Mouse (Mus musculus) MEL (cell line): ENCODE measurements around the gene Trim30b. TPM values are rescaled to one million over a fixed set of nuclear protein-coding genes. Genes with fewer than 3 reads are reported as not detected.
"Not testable (repeated sequence)": the region's sequence is repeated elsewhere in the genome, so short reads cannot be mapped to it uniquely, and the experiment has no call there.

Experiments
- DNase-seq: peaks from one replicate; pipeline ENCODE4 v3.0.0; 2011; ENCODE audit warnings: low read depth, low spot score
- H3K27ac ChIP-seq: 2 replicates; pipeline ENCODE4 v1.5.1; 2012; ENCODE audit warnings: low read depth, mild to moderate bottlenecking, control low read depth, low read length, moderate library complexity; ENCODE audit not compliant: control insufficient read depth
- H3K27me3 ChIP-seq, 2 experiments: fragments of 150-350 bp in 1 of 2; sonication (generic) in 1 of 2; 2 replicates each; pipeline ENCODE4 v1.6.1; 2012; ENCODE audit warnings: low read length in 2 of 2, mild to moderate bottlenecking in 2 of 2, improper control_type of control experiment in 1 of 2, moderate library complexity in 1 of 2; ENCODE audit not compliant: insufficient read depth in 2 of 2, control insufficient read depth in 1 of 2
- H3K36me3 ChIP-seq, 2 experiments: 2 replicates each; pipeline ENCODE4 v1.6.1; 2012 to 2014; ENCODE audit warnings: low read length in 2 of 2, improper control_type of control experiment in 1 of 2, inconsistent platforms in 1 of 2, mild to moderate bottlenecking in 1 of 2; ENCODE audit not compliant: insufficient read depth in 2 of 2, control insufficient read depth in 1 of 2
- H3K4me1 ChIP-seq, 2 experiments: fragments of 150-350 bp in 1 of 2; sonication (generic) in 1 of 2; 2 replicates each; pipeline ENCODE4 v1.6.1; 2012; ENCODE audit warnings: low read length in 2 of 2, improper control_type of control experiment in 1 of 2, mild to moderate bottlenecking in 1 of 2; ENCODE audit not compliant: insufficient read depth in 2 of 2, control insufficient read depth in 1 of 2
- H3K4me3 ChIP-seq, 2 experiments: fragments of 150-350 bp in 1 of 2; sonication (generic) in 1 of 2; 2 replicates each; pipeline ENCODE4 v1.5.1; 2012; ENCODE audit warnings: low read depth in 2 of 2, low read length in 2 of 2, mild to moderate bottlenecking in 2 of 2, moderate library complexity in 2 of 2, control low read depth in 1 of 2, improper control_type of control experiment in 1 of 2; ENCODE audit not compliant: control insufficient read depth in 1 of 2, insufficient read depth in 1 of 2
- H3K79me2 ChIP-seq: 2 replicates; pipeline ENCODE4 v1.6.1; 2012; ENCODE audit warnings: mild to moderate bottlenecking, low read length, moderate library complexity; ENCODE audit not compliant: control insufficient read depth, poor library complexity, insufficient read depth
- H3K9ac ChIP-seq: 2 replicates; pipeline ENCODE4 v1.6.1; 2012; ENCODE audit warnings: low read depth, mild to moderate bottlenecking, control low read depth, low read length, moderate library complexity; ENCODE audit not compliant: control insufficient read depth, poor library complexity, severe bottlenecking
- H3K9me3 ChIP-seq: fragments of 150-350 bp; sonication (generic); replicated peaks from 2 replicates; pipeline ENCODE4 v1.6.1; 2012; ENCODE audit warnings: mild to moderate bottlenecking, low read length, improper control_type of control experiment, moderate library complexity; ENCODE audit not compliant: insufficient read depth
- BHLHE40 ChIP-seq: IDR thresholded peaks from 2 replicates; pipeline ENCODE4 v1.6.1; 2012; ENCODE audit warnings: low read depth, mild to moderate bottlenecking, inconsistent platforms, low read length, improper control_type of control experiment, borderline replicate concordance
- EP300 ChIP-seq, 2 experiments: IDR thresholded peaks; 2 replicates each; pipeline ENCODE4 v1.6.1; 2011; ENCODE audit warnings: improper control_type of control experiment in 2 of 2, low read length in 2 of 2, low read depth in 1 of 2, mild to moderate bottlenecking in 1 of 2
- ETS1 ChIP-seq: IDR thresholded peaks from 2 replicates; pipeline ENCODE4 v1.6.1; 2012; ENCODE audit warnings: low read depth, mild to moderate bottlenecking, inconsistent platforms, low read length, improper control_type of control experiment, moderate library complexity
- GATA1 ChIP-seq: IDR thresholded peaks from 2 replicates; pipeline ENCODE4 v1.6.1; 2011; ENCODE audit warnings: low read depth, low read length, improper control_type of control experiment
- MAFK ChIP-seq: IDR thresholded peaks from 2 replicates; pipeline ENCODE4 v1.6.1; 2011; ENCODE audit warnings: low read depth, mild to moderate bottlenecking, low read length, improper control_type of control experiment, borderline replicate concordance
- NRF1 ChIP-seq: IDR thresholded peaks from 2 replicates; pipeline ENCODE4 v1.6.1; 2014; ENCODE audit warnings: low read depth, mild to moderate bottlenecking, inconsistent platforms, low read length, improper control_type of control experiment, moderate library complexity; ENCODE audit not compliant: poor library complexity, insufficient read depth, severe bottlenecking
- RCOR1 ChIP-seq: IDR thresholded peaks from 2 replicates; pipeline ENCODE4 v1.6.1; 2012; ENCODE audit warnings: low read depth, mild to moderate bottlenecking, inconsistent platforms, low read length, improper control_type of control experiment
- TCF12 ChIP-seq: IDR thresholded peaks from 2 replicates; pipeline ENCODE4 v1.6.1; 2014; ENCODE audit warnings: low read depth, mild to moderate bottlenecking, inconsistent platforms, low read length, improper control_type of control experiment, moderate library complexity
- polyA plus RNA-seq, 2 experiments: library from polyadenylated mRNA; stranded (reverse) in 1 of 2; unstranded in 1 of 2; fragments of >175 nt in 1 of 2; fragments of >200 nt in 1 of 2; gene quantifications; 2 replicates each; pipeline versions ENCODE4 v1.2.1 to v1.2.4; 2012; ENCODE audit warnings: low replicate concordance in 2 of 2, low read depth in 1 of 2; ENCODE audit not compliant: insufficient read length in 2 of 2, insufficient read depth in 1 of 2, missing spikeins in 1 of 2
- total RNA-seq: library from RNA; depleted of rRNA; stranded (reverse); fragments of 300-350 nt; gene quantifications from 2 replicates; pipeline ENCODE4 v1.2.3, GENCODE M21; 2012

Trim30b gene
- total and polyA plus RNA-seq, 3 experiments, result 0.04 TPM; not detected in 2

GRCm38 (mm10) chr7:104352717-104353599 lies 16.7 kb downstream of the Trim30b start, which contains the start of gene Trim12c (continued):
- TF ChIP-seq MAFK (0 out of 2 replicates have a peak, but pooled peaks have one; percentile 5), NRF1 (no peak), BHLHE40 (peak; percentile 93)

GRCm38 (mm10) chr7:104348043-104348442 lies 21.6 kb downstream of the Trim30b start:
- H3K27me3 ChIP-seq, H3K4me3 ChIP-seq, H3K9me3 ChIP-seq, H3K79me2 ChIP-seq, H3K9ac ChIP-seq, H3K4me1 ChIP-seq, H3K27ac ChIP-seq, H3K36me3 ChIP-seq: not testable (repeated sequence)
- TF ChIP-seq RCOR1 (0 out of 2 replicates have a peak, but pooled peaks have one; percentile 25), GATA1 (0 out of 2 replicates have a peak, but pooled peaks have one; percentile 21), EP300 (IDR thresholded peaks at IDR 0.05; ENCODE audit: low read depth in 1 of 2, low read length in 2 of 2) (peak; percentile 17 to 55; a peak in 1 of 4 replicates), ETS1 (0 out of 2 replicates have a peak, but pooled peaks have one; percentile 9), TCF12 (peak; percentile 37; the same call in 1 of the 2 replicates)
- TF ChIP-seq, all 39 proteins: peak for 5; not testable (repeated sequence) for 34
- peak; percentile 54 for DNase-seq

- not testable (repeated sequence) for H3K79me2 ChIP-seq
These were observed 28.9 kb downstream of the Trim30b start for GRCm38 (mm10) chr7:104340744-104341143.

GRCm38 (mm10) chr7:104335547-104335946 lies 34.1 kb downstream of the Trim30b start:
- not testable (repeated sequence) for H3K36me3 ChIP-seq, H3K27ac ChIP-seq, H3K9me3 ChIP-seq, H3K4me1 ChIP-seq, H3K79me2 ChIP-seq, H3K4me3 ChIP-seq, H3K9ac ChIP-seq, H3K27me3 ChIP-seq, DNase-seq

More at GRCm38 (mm10) chr7:104340744-104341143, 28.9 kb downstream of the Trim30b start:
- not testable (repeated sequence) for H3K9ac ChIP-seq, H3K4me1 ChIP-seq, H3K36me3 ChIP-seq, DNase-seq, H3K9me3 ChIP-seq, H3K27me3 ChIP-seq, H3K27ac ChIP-seq, H3K4me3 ChIP-seq

- H3K9ac ChIP-seq, DNase-seq, H3K9me3 ChIP-seq, H3K36me3 ChIP-seq, H3K4me1 ChIP-seq, H3K27me3 ChIP-seq, H3K4me3 ChIP-seq, H3K27ac ChIP-seq, H3K79me2 ChIP-seq: not testable (repeated sequence)
These were observed 40.5 kb downstream of the Trim30b start, which contains the start of gene Trim34b for GRCm38 (mm10) chr7:104329171-104329570. TSS of gene Trim34b (plus strand) at chr7:104329471.
